Mouse (Mus musculus) urinary bladder, postnatal 25 days (tissue): ENCODE results near the gene Med27.
A peak's percentile ranks its signal among the peaks of the same experiment; 100 is the strongest.

Source experiments
- DNase-seq: peaks from one replicate; pipeline ENCODE4 v3.0.0; 2022; ENCODE audit warnings: low spot score

Gene Med27

GRCm38 (mm10) chr2:29346629-29347271 lies at the start of gene Med27:
Gene Med27 (plus strand): TSS chr2:29346819.
- DNase-seq: peak; percentile 92

- DNase-seq: peak; percentile 4
Observed at GRCm38 (mm10) chr2:29309966-29310365, 36.7 kb upstream of the Med27 start.

- no peak for DNase-seq
Observed at GRCm38 (mm10) chr2:29312058-29312457, 34.6 kb upstream of the Med27 start.

- DNase-seq: no peak
Observed at GRCm38 (mm10) chr2:29317906-29318470, 28.6 kb upstream of the Med27 start.

- DNase-seq: no peak
Observed at GRCm38 (mm10) chr2:29318596-29318995, 28.0 kb upstream of the Med27 start.

- DNase-seq: no peak
Observed at GRCm38 (mm10) chr2:29320229-29320751, 26.3 kb upstream of the Med27 start.

- no peak for DNase-seq
Observed at GRCm38 (mm10) chr2:29320780-29321179, 25.8 kb upstream of the Med27 start.

- no peak for DNase-seq
Observed at GRCm38 (mm10) chr2:29324456-29324855, 22.2 kb upstream of the Med27 start.

GRCm38 (mm10) chr2:29330471-29330870 lies 16.1 kb upstream of the Med27 start:
- DNase-seq: no peak

GRCm38 (mm10) chr2:29338396-29338795 lies 8.2 kb upstream of the Med27 start:
- DNase-seq: no peak

GRCm38 (mm10) chr2:29358696-29359375 lies 12.2 kb downstream of the Med27 start:
- no peak for DNase-seq

- no peak for DNase-seq
Observed at GRCm38 (mm10) chr2:29360956-29361355, 14.3 kb downstream of the Med27 start.

- DNase-seq: no peak
Observed at GRCm38 (mm10) chr2:29365000-29365695, 18.5 kb downstream of the Med27 start.

- DNase-seq: no peak
Observed at GRCm38 (mm10) chr2:29368730-29369129, 22.1 kb downstream of the Med27 start.

- DNase-seq: no peak
Observed at GRCm38 (mm10) chr2:29372176-29372575, 25.6 kb downstream of the Med27 start.

GRCm38 (mm10) chr2:29381683-29382082 lies 35.1 kb downstream of the Med27 start:
- DNase-seq: no peak

- DNase-seq: no peak
Observed at GRCm38 (mm10) chr2:29382583-29382982, 36.0 kb downstream of the Med27 start.

GRCm38 (mm10) chr2:29383133-29383532 lies 36.5 kb downstream of the Med27 start:
- DNase-seq: no peak

GRCm38 (mm10) chr2:29385405-29385804 lies 38.8 kb downstream of the Med27 start:
- no peak for DNase-seq

GRCm38 (mm10) chr2:29387268-29387667 lies 40.6 kb downstream of the Med27 start:
- DNase-seq: no peak

GRCm38 (mm10) chr2:29388937-29389336 lies 42.3 kb downstream of the Med27 start:
- no peak for DNase-seq

GRCm38 (mm10) chr2:29391086-29391485 lies 44.5 kb downstream of the Med27 start:
- DNase-seq: no peak

- DNase-seq: no peak
Observed at GRCm38 (mm10) chr2:29391996-29392395, 45.4 kb downstream of the Med27 start.
